Comparison of ENCODE assay signal across 9 mouse cellular contexts in genomic region chr7:126778147-126778546, GRCm38 (mm10). TPM values are rescaled to one million over a fixed set of nuclear protein-coding genes. Genes with fewer than 3 reads are reported as not detected.
A peak's percentile ranks its signal among the peaks of the same experiment; 100 is the strongest.
DNase-seq lines count a peak whose midpoint lies in the region; ATAC-seq and TF ChIP-seq lines count a peak whose summit lies in the region.
"Had no signal": no experiment of that assay in that cellular context is flagged by ENCODE, and none has a peak within 500 bp of the region (broad histone marks: within the 10 kb centered on the region; RNA-seq: fewer than 3 reads in every experiment).

No protein-coding gene starts in this region.

- no peaks in the 10 kb centered on the region; the same call in 1 of the 2 replicates for H3K36me3 ChIP-seq in heart, embryonic 11.5 days (ENCODE audit: control insufficient read depth, insufficient read depth, low read length)
- H3K36me3 ChIP-seq in heart, embryonic 16.5 days (ENCODE audit: control insufficient read depth, insufficient read depth), result 0 out of 2 replicates have a peak, but pooled peaks cover 4% of the 10 kb centered on the region
- peaks cover 14% of the 10 kb centered on the region for H3K36me3 ChIP-seq in liver, postnatal 0 days (replicated peaks; ENCODE audit: insufficient read depth, low read length)

- H3K9me3 ChIP-seq in heart, embryonic 11.5 days (replicated peaks; ENCODE audit: control insufficient read depth, low read length), result no peaks in the 10 kb centered on the region
- H3K9me3 ChIP-seq in heart, embryonic 16.5 days (replicated peaks; ENCODE audit: control insufficient read depth, low read length), result no peaks in the 10 kb centered on the region
- H3K9me3 ChIP-seq in liver, postnatal 0 days (ENCODE audit: low read length), result no peaks in the 10 kb centered on the region

- peaks cover 35% of the 10 kb centered on the region for H3K4me1 ChIP-seq in heart, embryonic 11.5 days (ENCODE audit: control insufficient read depth, insufficient read depth, low read length)
- H3K4me1 ChIP-seq in brown adipose tissue, adult 24 weeks (ENCODE audit: control insufficient read depth, insufficient read depth, insufficient read length, low read length), result peaks cover 15% of the 10 kb centered on the region
- peaks cover 37% of the 10 kb centered on the region for H3K4me1 ChIP-seq in heart, embryonic 16.5 days (ENCODE audit: control insufficient read depth, insufficient read depth, low read length)
- peaks cover 60% of the 10 kb centered on the region for H3K4me1 ChIP-seq in liver, postnatal 0 days (ENCODE audit: insufficient read depth)

- no peak for ATAC-seq in heart, embryonic 11.5 days (replicated peaks; ENCODE audit: insufficient number of reproducible peaks, low FRiP score, low TSS enrichment)
- ATAC-seq in heart, embryonic 16.5 days (replicated peaks; ENCODE audit: extremely low read depth, insufficient read depth, low FRiP score), result no peak
- ATAC-seq in liver, postnatal 0 days, result no peak
- no peak for ATAC-seq in CD4-positive, CD25-positive, alpha-beta regulatory T cell, adult 4 months

- DNase-seq in heart, postnatal 10 days, result no peak
- DNase-seq in liver, postnatal 0 days, result no peak
- DNase-seq in embryo, embryonic 10.5 days (ENCODE audit: low spot score), result no peak
- no peak for DNase-seq in left cerebral cortex, postnatal 25 days (ENCODE audit: low spot score in 2 of 2)

- H3K9ac ChIP-seq in heart, embryonic 11.5 days (ENCODE audit: low read depth, low read length), result peak overlapping the region; percentile 76; the same call in 1 of the 2 replicates
- H3K9ac ChIP-seq in heart, embryonic 16.5 days (ENCODE audit: low read length), result peak overlapping the region; percentile 86
- H3K9ac ChIP-seq in liver, postnatal 0 days (replicated peaks), result peak overlapping the region; percentile 99; the same call in 1 of the 2 replicates

- no peak for TF ChIP-seq CTCF in liver, postnatal 0 days (IDR thresholded peaks at IDR 0.05; ENCODE audit: low read depth)

- no peak for TF ChIP-seq EP300 in liver, postnatal 0 days (IDR thresholded peaks at IDR 0.05; ENCODE audit: low read depth)

- 87% methylated on average over 3 of the region's 3 CpGs for WGBS in heart, embryonic 11.5 days (ENCODE audit: insufficient replicate concordance)
- 85% methylated on average over 3 of the region's 3 CpGs for WGBS in heart, embryonic 16.5 days
- 92% methylated on average over 3 of the region's 3 CpGs for WGBS in liver, postnatal 0 days (ENCODE audit: insufficient replicate concordance)

- peak overlapping the region; percentile 78 for H3K4me2 ChIP-seq in heart, embryonic 11.5 days
- H3K4me2 ChIP-seq in heart, embryonic 16.5 days (ENCODE audit: low read depth, low read length), result peak overlapping the region; percentile 96; the same call in 1 of the 2 replicates
- H3K4me2 ChIP-seq in liver, postnatal 0 days (ENCODE audit: low read depth, low read length), result peak overlapping the region; percentile 94

- intact Hi-C loops in heart, postnatal 10 days (cut with DNase I), result no loop called here
- intact Hi-C loops in left cerebral cortex, postnatal 25 days (cut with DNase I), result loop anchor here (5.0 to 10.0 kb wide), 2 partner anchors 76 to 213 kb away; partner anchors contain the start of gene Eif3c

- no peak overlapping the region for H3K4me3 ChIP-seq in heart, embryonic 11.5 days (ENCODE audit: low read depth, low read length)
- H3K4me3 ChIP-seq in brown adipose tissue, adult 24 weeks (ENCODE audit: insufficient read depth, low read depth, low read length), result peak overlapping the region; percentile 66
- H3K4me3 ChIP-seq in heart, embryonic 16.5 days (ENCODE audit: low read length), result no peak overlapping the region
- peak overlapping the region; percentile 89 for H3K4me3 ChIP-seq in liver, postnatal 0 days (ENCODE audit: low read depth, low read length)

- no peaks in the 10 kb centered on the region for H3K27me3 ChIP-seq in heart, embryonic 11.5 days (ENCODE audit: control insufficient read depth, insufficient read depth, low read length)
- no peaks in the 10 kb centered on the region for H3K27me3 ChIP-seq in heart, embryonic 16.5 days (ENCODE audit: control insufficient read depth, insufficient read depth, low read length)
- no peaks in the 10 kb centered on the region for H3K27me3 ChIP-seq in liver, postnatal 0 days (ENCODE audit: insufficient read depth, low read length)

- H3K27ac ChIP-seq in heart, embryonic 11.5 days (ENCODE audit: low read depth, low read length), result peak overlapping the region; percentile 7; the same call in 1 of the 2 replicates
- peak overlapping the region; percentile 65 for H3K27ac ChIP-seq in brown adipose tissue, adult 24 weeks (replicated peaks; ENCODE audit: low read depth, low read length)
- H3K27ac ChIP-seq in heart, embryonic 16.5 days (ENCODE audit: low read length), result no peak overlapping the region
- peak overlapping the region; percentile 13; the same call in 1 of the 2 replicates for H3K27ac ChIP-seq in liver, postnatal 0 days (ENCODE audit: low read depth)

RNA-seq across cellular contexts. Expression of gene Ypel3, which starts 1.4 kb away (rescaled TPM):
- 79.6 and 84.9 TPM in 2 replicates for polyA plus RNA-seq in heart, embryonic 11.5 days (2014; fragmentation: Nextera tagmentation; extraction: Ambion mirVana)
- 10 to 100 TPM; 61.9 to 71.7 TPM for total RNA-seq in heart, postnatal 10 days (2021)
- polyA plus RNA-seq in brown adipose tissue, adult 24 weeks (2012; ENCODE audit: insufficient read depth, insufficient read length, missing spikeins), result 156 and 157 TPM in 2 replicates
- 80.8 and 84.6 TPM in 2 replicates for polyA plus RNA-seq in heart, embryonic 16.5 days (2015; fragmentation: Nextera tagmentation; extraction: Ambion mirVana)
- polyA plus RNA-seq in liver, postnatal 0 days (2015; fragmentation: Nextera tagmentation; extraction: Ambion mirVana), result 65.0 and 74.7 TPM in 2 replicates
- 10 to 100 TPM; 58.4 to 83.8 TPM for polyA plus RNA-seq in CD4-positive, CD25-positive, alpha-beta regulatory T cell, adult 4 months (2017; shearing (Covaris generic))
- total RNA-seq in left cerebral cortex, postnatal 25 days (2021), result 100 to 1,000 TPM; 311 to 316 TPM

RNA-seq across cellular contexts. Expression of gene Tbx6, which starts 3.1 kb away (rescaled TPM):
- 0.31 and 0.45 TPM in 2 replicates for polyA plus RNA-seq in heart, embryonic 11.5 days (2014; fragmentation: Nextera tagmentation; extraction: Ambion mirVana)
- under 1 TPM; 0.29 to 0.35 TPM for total RNA-seq in heart, postnatal 10 days (2021)
- not detected in 2 replicates for polyA plus RNA-seq in brown adipose tissue, adult 24 weeks (2012; ENCODE audit: insufficient read depth, insufficient read length, missing spikeins)
- polyA plus RNA-seq in heart, embryonic 16.5 days (2015; fragmentation: Nextera tagmentation; extraction: Ambion mirVana), result 0.09 and 0.58 TPM in 2 replicates
- polyA plus RNA-seq in liver, postnatal 0 days (2015; fragmentation: Nextera tagmentation; extraction: Ambion mirVana), result 0.14 and 0.29 TPM in 2 replicates
- 1 to 10 TPM; 5.9 to 7.5 TPM for polyA plus RNA-seq in CD4-positive, CD25-positive, alpha-beta regulatory T cell, adult 4 months (2017; shearing (Covaris generic))
- under 1 TPM in 1 of 2 experiments, not detected in 1; 0.87 TPM for total RNA-seq in left cerebral cortex, postnatal 25 days (2021)
- total RNA-seq: hematopoietic stem cell, adult 5-6 weeks had no signal

RNA-seq across cellular contexts. Expression of gene Gdpd3, which starts 12.0 kb away (rescaled TPM):
- 0.92 and 1.4 TPM in 2 replicates for polyA plus RNA-seq in heart, embryonic 11.5 days (2014; fragmentation: Nextera tagmentation; extraction: Ambion mirVana)
- total RNA-seq in heart, postnatal 10 days (2021), result 1 to 10 TPM; 3.6 to 4.6 TPM
- not detected in 2 replicates for polyA plus RNA-seq in brown adipose tissue, adult 24 weeks (2012; ENCODE audit: insufficient read depth, insufficient read length, missing spikeins)
- polyA plus RNA-seq in heart, embryonic 16.5 days (2015; fragmentation: Nextera tagmentation; extraction: Ambion mirVana), result 0.75 and 1.00 TPM in 2 replicates
- 0.77 and 1.6 TPM in 2 replicates for polyA plus RNA-seq in liver, postnatal 0 days (2015; fragmentation: Nextera tagmentation; extraction: Ambion mirVana)
- 10 to 100 TPM; 13.9 to 17.4 TPM for polyA plus RNA-seq in CD4-positive, CD25-positive, alpha-beta regulatory T cell, adult 4 months (2017; shearing (Covaris generic))
- 1 to 10 TPM; 1.8 to 2.1 TPM for total RNA-seq in left cerebral cortex, postnatal 25 days (2021)

RNA-seq across cellular contexts. Expression of gene Ppp4c, which starts 14.1 kb away (rescaled TPM):
- polyA plus RNA-seq in heart, embryonic 11.5 days (2014; fragmentation: Nextera tagmentation; extraction: Ambion mirVana), result 204 and 213 TPM in 2 replicates
- 10 to 100 TPM; 53.2 to 58.2 TPM for total RNA-seq in heart, postnatal 10 days (2021)
- polyA plus RNA-seq in brown adipose tissue, adult 24 weeks (2012; ENCODE audit: insufficient read depth, insufficient read length, missing spikeins), result 46.4 and 53.3 TPM in 2 replicates
- 133 and 159 TPM in 2 replicates for polyA plus RNA-seq in heart, embryonic 16.5 days (2015; fragmentation: Nextera tagmentation; extraction: Ambion mirVana)
- 69.9 and 72.1 TPM in 2 replicates for polyA plus RNA-seq in liver, postnatal 0 days (2015; fragmentation: Nextera tagmentation; extraction: Ambion mirVana)
- 100 to 1,000 TPM; 139 to 140 TPM for polyA plus RNA-seq in CD4-positive, CD25-positive, alpha-beta regulatory T cell, adult 4 months (2017; shearing (Covaris generic))
- 10 to 100 TPM; 48.1 to 51.3 TPM for total RNA-seq in left cerebral cortex, postnatal 25 days (2021)

RNA-seq across cellular contexts. Expression of gene Mapk3, which starts 18.7 kb away (rescaled TPM):
- 48.2 and 52.1 TPM in 2 replicates for polyA plus RNA-seq in heart, embryonic 11.5 days (2014; fragmentation: Nextera tagmentation; extraction: Ambion mirVana)
- total RNA-seq in heart, postnatal 10 days (2021), result 100 to 1,000 TPM in 1 of 2 experiments, 10 to 100 TPM in 1; 97.7 to 103 TPM
- 68.9 and 90.6 TPM in 2 replicates for polyA plus RNA-seq in brown adipose tissue, adult 24 weeks (2012; ENCODE audit: insufficient read depth, insufficient read length, missing spikeins)
- 58.6 and 62.5 TPM in 2 replicates for polyA plus RNA-seq in heart, embryonic 16.5 days (2015; fragmentation: Nextera tagmentation; extraction: Ambion mirVana)
- 20.3 and 21.0 TPM in 2 replicates for polyA plus RNA-seq in liver, postnatal 0 days (2015; fragmentation: Nextera tagmentation; extraction: Ambion mirVana)
- 10 to 100 TPM; 16.9 to 17.8 TPM for polyA plus RNA-seq in CD4-positive, CD25-positive, alpha-beta regulatory T cell, adult 4 months (2017; shearing (Covaris generic))
- total RNA-seq in left cerebral cortex, postnatal 25 days (2021), result 100 to 1,000 TPM; 148 to 165 TPM

Comparison
In these comparisons a context has a peak if more than half of its experiments do, and no peak if none do; other contexts are left out.
1. H3K4me3 ChIP-seq: peak in brown adipose tissue, adult 24 weeks (single experiment) and liver, postnatal 0 days (single experiment); none in heart, embryonic 11.5 days (single experiment) and heart, embryonic 16.5 days (single experiment).
2. Peak in every context shown above with its lines, with median percentiles within 50 percentile points of each other: H3K4me2 ChIP-seq and H3K9ac ChIP-seq.